13 mouse cellular contexts compared by ENCODE assay signal in the genomic region with DNA sequence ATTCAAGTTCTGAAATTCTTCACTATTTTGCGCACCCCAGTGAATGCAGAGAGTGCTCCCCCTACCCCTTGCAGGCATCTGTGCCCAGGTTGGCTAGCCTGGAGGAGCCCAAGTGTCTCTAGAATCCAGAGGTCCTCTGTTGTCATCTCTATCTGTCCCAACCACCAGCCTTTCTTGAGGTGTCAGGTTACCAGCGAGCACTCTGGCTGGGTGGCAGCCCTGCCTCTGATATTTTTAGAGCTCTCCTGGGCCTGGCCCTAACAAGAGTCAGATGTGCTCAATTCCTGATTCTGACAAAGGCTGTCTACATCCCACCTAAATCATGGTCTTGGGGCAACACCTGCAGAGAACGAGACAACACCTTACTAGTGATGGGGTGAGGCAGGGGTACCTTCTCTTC. TPM values are rescaled to one million over a fixed set of nuclear protein-coding genes. Genes with fewer than 3 reads are reported as not detected.
DNase-seq lines count a peak whose midpoint lies in the region; ATAC-seq and TF ChIP-seq lines count a peak whose summit lies in the region.
"Had no signal": no experiment of that assay in that cellular context is flagged by ENCODE, and none has a peak within 500 bp of the region (broad histone marks: within the 10 kb centered on the region; RNA-seq: fewer than 3 reads in every experiment).

No protein-coding gene starts in this region.

- H3K4me1 ChIP-seq in lung, postnatal 0 days (ENCODE audit: insufficient read depth, low read depth, low read length): peaks cover 4% of the 10 kb centered on the region; the same call in 1 of the 2 replicates
- peaks cover 32% of the 10 kb centered on the region for H3K4me1 ChIP-seq in heart, embryonic 16.5 days (ENCODE audit: control insufficient read depth, insufficient read depth, low read length)
- H3K4me1 ChIP-seq in intestine, postnatal 0 days (replicated peaks; ENCODE audit: control insufficient read depth, insufficient read depth, low read length): peaks cover 4% of the 10 kb centered on the region; the same call in 1 of the 2 replicates

- H3K9ac ChIP-seq in lung, postnatal 0 days (replicated peaks; ENCODE audit: low read depth): peak overlapping the region; percentile 50
- no peak overlapping the region for H3K9ac ChIP-seq in heart, embryonic 16.5 days (ENCODE audit: low read length)
- no peak overlapping the region for H3K9ac ChIP-seq in intestine, postnatal 0 days (ENCODE audit: low read depth, low read length)
- H3K9ac ChIP-seq: forebrain, postnatal 0 days; hindbrain, embryonic 15.5 days had no signal

- no peak for ATAC-seq in lung, postnatal 0 days
- ATAC-seq in heart, embryonic 16.5 days (replicated peaks; ENCODE audit: extremely low read depth, insufficient read depth, low FRiP score): peak; percentile 67
- no peak for ATAC-seq in intestine, postnatal 0 days
- ATAC-seq: forebrain, postnatal 0 days had no signal

- H3K4me3 ChIP-seq in lung, postnatal 0 days (ENCODE audit: low read depth, low read length): peak overlapping the region; percentile 84; the same call in 1 of the 2 replicates
- H3K4me3 ChIP-seq in heart, embryonic 16.5 days (ENCODE audit: low read length): peak overlapping the region; percentile 7; the same call in 1 of the 2 replicates
- H3K4me3 ChIP-seq in intestine, postnatal 0 days (ENCODE audit: low read depth, low read length): no peak overlapping the region
- H3K4me3 ChIP-seq: hindbrain, embryonic 15.5 days; megakaryocyte, embryonic 14.5 days had no signal

- no peaks in the 10 kb centered on the region for H3K27me3 ChIP-seq in lung, postnatal 0 days (replicated peaks; ENCODE audit: insufficient read depth, low read length)
- H3K27me3 ChIP-seq in heart, embryonic 16.5 days (ENCODE audit: control insufficient read depth, insufficient read depth, low read length): no peaks in the 10 kb centered on the region
- no peaks in the 10 kb centered on the region for H3K27me3 ChIP-seq in intestine, postnatal 0 days (replicated peaks; ENCODE audit: control insufficient read depth, insufficient read depth, low read length)

- H3K36me3 ChIP-seq in lung, postnatal 0 days (ENCODE audit: insufficient read depth, low read length): 0 out of 2 replicates have a peak, but pooled peaks cover 9% of the 10 kb centered on the region
- H3K36me3 ChIP-seq in heart, embryonic 16.5 days (ENCODE audit: control insufficient read depth, insufficient read depth): no peaks in the 10 kb centered on the region; the same call in 1 of the 2 replicates
- no peaks in the 10 kb centered on the region for H3K36me3 ChIP-seq in intestine, postnatal 0 days (ENCODE audit: control insufficient read depth, insufficient read depth)
- H3K36me3 ChIP-seq: hindbrain, embryonic 15.5 days had no signal

- no peaks in the 10 kb centered on the region for H3K9me3 ChIP-seq in lung, postnatal 0 days (ENCODE audit: low read length)
- H3K9me3 ChIP-seq in heart, embryonic 16.5 days (replicated peaks; ENCODE audit: control insufficient read depth, low read length): no peaks in the 10 kb centered on the region
- no peaks in the 10 kb centered on the region for H3K9me3 ChIP-seq in intestine, postnatal 0 days (ENCODE audit: control insufficient read depth)
- H3K9me3 ChIP-seq: hindbrain, embryonic 15.5 days; megakaryocyte, embryonic 14.5 days had no signal

- peak overlapping the region; percentile 97 for H3K27ac ChIP-seq in lung, postnatal 0 days (ENCODE audit: low read length)
- H3K27ac ChIP-seq in heart, embryonic 16.5 days (ENCODE audit: low read length): peak overlapping the region; percentile 88
- no peak overlapping the region for H3K27ac ChIP-seq in intestine, postnatal 0 days (ENCODE audit: low read depth, low read length)
- H3K27ac ChIP-seq: hindbrain, embryonic 15.5 days; kidney, postnatal 0 days had no signal

- WGBS in lung, postnatal 0 days: 34% methylated on average over 3 of the region's 3 CpGs
- WGBS in heart, embryonic 16.5 days: 30% methylated on average over 3 of the region's 3 CpGs
- WGBS in intestine, postnatal 0 days: 61% methylated on average over 3 of the region's 3 CpGs

- DNase-seq in lung, postnatal 0 days (ENCODE audit: low spot score): peak; percentile 20
- DNase-seq in lung, adult 18-20 months: no peak
- peak; percentile 26 for DNase-seq in forelimb bud, embryonic 11.5 days (ENCODE audit: low read depth, low spot score)
- DNase-seq in cerebellum, postnatal 36 days: no peak
- no peak for DNase-seq in adrenal gland, adult (ENCODE audit: inconsistent age in 2 of 2, low spot score in 1 of 2)
- DNase-seq: cerebellum, adult 2 months; forebrain, postnatal 0 days; liver had no signal

- no peak for TF ChIP-seq CTCF in lung, postnatal 0 days (IDR thresholded peaks at IDR 0.05)
- TF ChIP-seq CTCF in intestine, postnatal 0 days (IDR thresholded peaks at IDR 0.05; ENCODE audit: low read depth): no peak

- peak overlapping the region; percentile 73 for H3K4me2 ChIP-seq in lung, postnatal 0 days (replicated peaks; ENCODE audit: low read depth, low read length)
- peak overlapping the region; percentile 75 for H3K4me2 ChIP-seq in heart, embryonic 16.5 days (ENCODE audit: low read depth, low read length)
- no peak overlapping the region for H3K4me2 ChIP-seq in intestine, postnatal 0 days (replicated peaks; ENCODE audit: low read depth)
- H3K4me2 ChIP-seq: hindbrain, embryonic 15.5 days had no signal

- no peak for TF ChIP-seq EP300 in lung, postnatal 0 days (IDR thresholded peaks at IDR 0.05)

RNA-seq across cellular contexts. Expression of a gene that starts 2.7 kb away (rescaled TPM):
- 584 and 640 TPM in 2 replicates for polyA plus RNA-seq in lung, postnatal 0 days (2015; fragmentation: Nextera tagmentation; extraction: Ambion mirVana)
- 56.9 and 64.1 TPM in 2 replicates for polyA plus RNA-seq in heart, embryonic 16.5 days (2015; fragmentation: Nextera tagmentation; extraction: Ambion mirVana)
- 8.7 and 9.5 TPM in 2 replicates for polyA plus RNA-seq in intestine, postnatal 0 days (2015; fragmentation: Nextera tagmentation; extraction: Ambion mirVana)

Comparison
In these comparisons a context has a peak if more than half of its experiments do, and no peak if none do; other contexts are left out.
1. DNase-seq: peak in lung, postnatal 0 days (single experiment) and forelimb bud, embryonic 11.5 days (single experiment); none in lung, adult 18-20 months (0 of 2), cerebellum, postnatal 36 days (0 of 2) and adrenal gland, adult (0 of 2).